Mouse (Mus musculus): ENCODE measurements around the gene Wdfy4.

- TF ChIP-seq CTCF (IDR thresholded peaks at IDR 0.05) (no peak), POLR2A (IDR thresholded peaks at IDR 0.05; ENCODE audit: insufficient read depth, low read depth, low read length) (no peak)
Observed at GRCm38 (mm10) chr14:33082301-33082700, 103.0 kb downstream of the Wdfy4 start.
